Mouse (Mus musculus) intestine, embryonic 14.5 days (tissue): ENCODE measurements at regions not wholly inside any gene's neighbourhood (a gene's known extent, or its start where the extent isn't known, plus 50 kb on each side); places are given as distances from the start of the nearest gene placed in this dataset.
"Not testable (repeated sequence)": the region's sequence is repeated elsewhere in the genome, so short reads cannot be mapped to it uniquely, and the experiment has no call there.

Experiments
- ATAC-seq: fragments of 200-750 bp; cut with Nextera tagmentation; replicated peaks from 2 replicates; pipeline ENCODE4 v1.8.0; 2017; ENCODE audit warnings: low read depth, moderate number of reproducible peaks, moderate TSS enrichment, moderate library complexity; ENCODE audit not compliant: low FRiP score, low TSS enrichment
- DNase-seq: peaks from one replicate; pipeline ENCODE4 v3.0.0-alpha.2; 2018; ENCODE audit warnings: low spot score
- H3K27ac ChIP-seq: fragments of 300-500 bp; sonication (generic); 2 replicates; pipeline ENCODE4 v1.5.1; 2014; ENCODE audit warnings: low read depth, mild to moderate bottlenecking, control low read depth
- H3K27me3 ChIP-seq: fragments of 300-500 bp; sonication (generic); replicated peaks from 2 replicates; pipeline ENCODE4 v1.6.1; 2014; ENCODE audit warnings: low read length, control low read depth; ENCODE audit not compliant: control insufficient read depth, insufficient read depth
- H3K36me3 ChIP-seq: fragments of 300-500 bp; sonication (generic); 2 replicates; pipeline ENCODE4 v1.6.1; 2014; ENCODE audit warnings: low read length, control low read depth; ENCODE audit not compliant: control insufficient read depth, insufficient read depth
- H3K4me1 ChIP-seq: fragments of 300-500 bp; sonication (generic); replicated peaks from 2 replicates; pipeline ENCODE4 v1.6.1; 2014; ENCODE audit warnings: low read length, control low read depth, mixed read lengths; ENCODE audit not compliant: control insufficient read depth, insufficient read depth
- H3K4me2 ChIP-seq: fragments of 300-500 bp; sonication (generic); 2 replicates; pipeline ENCODE4 v1.6.1; 2014; ENCODE audit warnings: low read length
- H3K4me3 ChIP-seq: fragments of 300-500 bp; sonication (generic); 2 replicates; pipeline ENCODE4 v1.5.1; 2014; ENCODE audit warnings: low read depth, low read length, control low read depth, mixed read lengths
- H3K9ac ChIP-seq: fragments of 300-500 bp; sonication (generic); 2 replicates; pipeline ENCODE4 v1.6.1; 2014; ENCODE audit warnings: mild to moderate bottlenecking, low read length
- H3K9me3 ChIP-seq: fragments of 300-500 bp; sonication (generic); 2 replicates; pipeline ENCODE4 v1.6.1; 2016; ENCODE audit warnings: low read length, control low read depth; ENCODE audit not compliant: control insufficient read depth
- WGBS: fragments of 180-500 bp; shearing (Covaris S2); extraction: QIAGEN DNeasy Blood & Tissue Kit; methylation state at CpG from one replicate; pipeline ENCODE4 v1.1.7; 2014; 5-methylcytosine and 5-hydroxymethylcytosine counted together

DNA sequence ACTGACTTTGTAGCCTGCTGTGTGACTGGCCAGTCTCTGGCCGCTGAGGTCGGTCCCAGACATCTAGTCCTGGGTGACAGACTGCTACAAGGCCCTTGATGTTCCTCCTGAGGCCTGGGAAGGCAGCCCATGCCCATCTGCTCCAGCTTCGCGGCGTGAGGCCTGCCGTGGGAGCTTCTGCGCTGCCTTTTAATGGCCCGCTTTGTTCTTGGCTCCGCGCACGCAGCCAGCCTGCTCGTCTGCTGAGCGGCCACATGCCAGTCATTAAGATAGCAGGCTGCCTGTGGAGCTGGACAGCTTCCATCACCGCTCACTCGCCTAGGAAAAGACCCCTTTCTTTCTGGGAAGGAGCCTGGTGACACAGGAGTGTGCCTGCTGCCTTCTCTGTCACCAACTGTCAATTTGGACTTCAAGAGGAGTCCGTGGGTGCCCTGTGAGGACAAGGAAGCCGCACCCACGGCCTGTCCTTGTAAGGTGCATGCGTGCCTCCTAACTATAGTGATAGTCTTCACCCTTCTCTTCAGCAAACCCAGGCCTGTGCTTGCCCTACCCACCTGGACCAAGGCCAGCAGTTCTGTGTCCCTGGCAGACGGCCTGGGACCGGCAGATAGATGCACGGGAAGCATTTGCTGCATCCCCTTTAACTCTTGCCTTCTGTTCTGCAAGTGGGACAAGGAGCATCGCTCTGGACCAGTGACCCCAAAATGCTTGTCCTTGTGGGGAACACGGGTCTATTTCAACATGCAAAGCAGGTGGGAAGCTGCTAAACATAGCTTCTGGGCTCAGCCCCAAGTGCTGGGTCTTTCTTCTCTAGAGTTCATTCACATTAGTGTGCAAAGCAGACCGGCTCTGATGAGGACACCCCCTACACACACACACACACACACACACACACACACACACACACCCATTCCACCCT, 88.6 kb downstream of the Sik1 start:
- ATAC-seq (peak; percentile 45; the same call in 1 of the 2 replicates), DNase-seq (peak; percentile 69)
- H3K27me3 ChIP-seq, result no peaks in the 10 kb centered on the region
- peak overlapping the region; percentile 14; the same call in 1 of the 2 replicates for H3K9ac ChIP-seq
- no peaks in the 10 kb centered on the region for H3K9me3 ChIP-seq
- no peak overlapping the region for H3K4me3 ChIP-seq
- H3K36me3 ChIP-seq, result no peaks in the 10 kb centered on the region
- peak overlapping the region; percentile 73 for H3K27ac ChIP-seq
- 35% methylated on average over 25 of the region's 25 CpGs for WGBS
- H3K4me1 ChIP-seq, result peaks cover 10% of the 10 kb centered on the region; the same call in 1 of the 2 replicates
- H3K4me2 ChIP-seq, result peak overlapping the region; percentile 11

DNA sequence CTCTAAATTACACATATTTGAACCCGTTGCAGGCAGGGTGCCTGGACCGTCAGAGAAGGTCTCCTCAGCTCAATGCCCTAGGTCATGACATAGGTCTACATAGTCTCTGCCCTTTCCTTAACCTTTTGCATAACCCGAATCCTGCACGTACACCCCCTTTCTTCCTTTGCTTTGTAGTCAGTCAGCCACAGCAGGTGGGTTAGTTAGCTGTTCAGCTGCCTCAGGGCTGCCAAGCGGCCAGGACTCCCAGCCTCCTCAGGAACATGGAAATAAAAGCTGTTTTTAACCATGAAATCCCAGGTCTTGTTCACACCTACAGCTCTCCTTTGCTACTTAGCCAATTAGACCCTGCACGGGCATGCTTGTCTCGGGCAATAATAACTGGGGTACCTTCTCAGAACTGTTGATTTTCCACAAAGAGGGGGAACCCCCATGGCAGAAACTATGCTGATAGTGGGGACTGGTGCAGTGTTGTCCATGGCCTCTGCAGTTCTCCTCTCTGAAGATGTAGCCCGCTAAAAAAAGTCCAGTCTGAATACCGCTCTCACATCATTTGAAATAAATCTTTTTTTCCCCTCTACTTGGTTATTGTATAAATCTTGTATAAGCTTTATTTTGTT, 83.3 kb downstream of the Sik1 start:
- H3K4me2 ChIP-seq, result no peak overlapping the region
- DNase-seq, result no peak

GRCm38 (mm10) chr17:31773882-31774281, 81.7 kb downstream of the Sik1 start:
- not testable (repeated sequence) for H3K36me3 ChIP-seq, H3K4me3 ChIP-seq, H3K4me2 ChIP-seq, H3K9ac ChIP-seq, H3K27ac ChIP-seq, DNase-seq, H3K27me3 ChIP-seq, H3K9me3 ChIP-seq, ATAC-seq
- peaks cover 20% of the 10 kb centered on the region for H3K4me1 ChIP-seq

More for the DNA sequence above, 83.3 kb downstream of the Sik1 start:
- H3K9me3 ChIP-seq, result no peaks in the 10 kb centered on the region
- no peak for ATAC-seq
- WGBS, result 72% methylated on average over 9 of the region's 9 CpGs
- H3K27me3 ChIP-seq, result no peaks in the 10 kb centered on the region
- no peaks in the 10 kb centered on the region for H3K36me3 ChIP-seq
- H3K27ac ChIP-seq, result no peak overlapping the region
- H3K9ac ChIP-seq, result no peak overlapping the region
- no peak overlapping the region for H3K4me3 ChIP-seq
- H3K4me1 ChIP-seq, result peaks cover 10% of the 10 kb centered on the region

- WGBS, result 81% methylated on average over 5 of the region's 5 CpGs
- no peak for DNase-seq
- Histone ChIP-seq H3K27me3 (no peaks in the 10 kb centered on the region), H3K36me3 (no peaks in the 10 kb centered on the region), H3K4me1 (peaks cover 20% of the 10 kb centered on the region), H3K9ac (no peak overlapping the region), H3K9me3 (no peaks in the 10 kb centered on the region), H3K27ac (no peak overlapping the region), H3K4me3 (no peak overlapping the region), H3K4me2 (no peak overlapping the region)
- ATAC-seq, result no peak
These were observed 80.6 kb downstream of the Sik1 start for GRCm38 (mm10) chr17:31775037-31775436.

DNA sequence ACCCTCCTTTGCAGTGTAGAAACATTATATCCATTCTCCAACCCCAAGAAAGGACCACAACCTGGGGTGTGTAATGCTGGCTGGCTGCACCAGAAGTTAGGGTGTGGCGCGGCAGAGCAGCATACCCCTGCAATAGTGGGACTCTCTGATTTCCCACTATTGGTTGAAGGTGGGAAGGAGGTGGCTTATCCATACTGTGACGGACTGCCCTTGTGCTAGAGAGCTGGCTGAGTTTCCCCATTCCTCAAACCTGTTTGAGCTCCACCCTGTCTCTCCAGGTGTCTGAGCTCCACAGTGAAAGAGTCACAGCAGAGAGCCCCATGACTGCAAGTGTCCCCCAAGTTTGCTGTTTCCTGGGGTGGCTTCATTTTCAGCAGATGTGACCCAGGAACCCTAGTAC, 79.6 kb downstream of the Sik1 start:
- Histone ChIP-seq H3K36me3 (no peaks in the 10 kb centered on the region), H3K4me1 (peaks cover 20% of the 10 kb centered on the region), H3K27me3 (no peaks in the 10 kb centered on the region), H3K27ac (no peak overlapping the region), H3K4me2 (no peak overlapping the region), H3K9ac (no peak overlapping the region), H3K4me3 (no peak overlapping the region), H3K9me3 (no peaks in the 10 kb centered on the region)
- ATAC-seq, result no peak
- 88% methylated on average over 3 of the region's 3 CpGs for WGBS
- DNase-seq, result no peak

DNA sequence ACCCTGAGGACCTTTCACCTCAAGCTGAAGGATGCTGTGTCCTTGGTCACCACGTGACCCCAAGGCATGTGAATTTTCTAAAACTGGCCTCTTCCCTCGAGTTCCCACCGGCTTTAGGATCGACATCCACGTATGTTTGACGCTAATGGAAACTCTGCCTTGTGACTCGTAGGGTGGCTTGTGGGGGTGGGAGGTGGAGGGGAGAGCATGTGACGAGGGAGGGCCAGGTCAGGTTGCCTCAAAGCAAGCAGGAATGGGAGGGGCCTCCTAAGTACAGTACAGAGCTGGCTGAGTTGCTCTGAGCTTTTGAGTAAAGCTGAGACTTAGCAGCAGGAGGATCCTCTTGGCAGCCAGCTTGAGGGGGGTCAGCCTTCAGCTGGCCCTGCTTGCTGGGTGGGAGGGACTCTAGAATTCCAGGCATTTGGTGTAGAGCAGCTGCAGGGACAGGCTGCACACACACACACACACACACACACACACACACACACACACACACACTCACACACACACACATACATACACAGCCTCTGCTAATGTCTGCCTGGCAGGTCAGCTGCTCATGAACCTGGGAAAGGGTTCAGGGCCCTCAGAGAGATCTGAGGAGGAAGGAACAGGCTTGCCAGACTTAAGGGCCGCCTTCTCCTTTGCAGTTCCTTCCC, 78.5 kb downstream of the Sik1 start:
- DNase-seq (peak; percentile 73), ATAC-seq (peak; percentile 93)
- H3K4me3 ChIP-seq, result no peak overlapping the region
- peak overlapping the region; percentile 84 for H3K27ac ChIP-seq
- H3K9ac ChIP-seq, result no peak overlapping the region
- no peaks in the 10 kb centered on the region for H3K27me3 ChIP-seq
- WGBS, result 27% methylated on average over 9 of the region's 9 CpGs
- H3K9me3 ChIP-seq, result no peaks in the 10 kb centered on the region
- H3K4me2 ChIP-seq, result peak overlapping the region; percentile 15; the same call in 1 of the 2 replicates
- H3K4me1 ChIP-seq, result peaks cover 20% of the 10 kb centered on the region
- H3K36me3 ChIP-seq, result no peaks in the 10 kb centered on the region

DNA sequence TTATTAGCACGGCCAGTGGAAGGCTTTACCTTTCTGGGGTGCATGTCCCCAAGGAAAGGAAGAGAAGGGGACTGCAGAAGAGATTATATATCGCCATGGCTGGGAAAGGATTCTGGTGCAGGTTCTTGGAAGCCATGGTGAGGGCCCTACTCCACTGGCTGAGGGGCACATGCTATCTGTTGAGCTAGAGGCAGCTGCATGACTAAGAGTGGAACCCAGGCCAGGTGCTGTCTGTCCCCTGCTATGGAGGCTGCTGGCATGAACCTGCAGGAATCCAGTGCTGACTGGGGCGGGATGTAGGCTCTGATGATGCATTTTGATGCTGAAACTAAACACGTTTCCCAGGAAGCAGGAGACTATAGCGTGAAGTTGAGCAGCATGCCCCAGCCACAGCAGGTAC, 77.9 kb downstream of the Sik1 start:
- H3K4me2 ChIP-seq, result peak overlapping the region; percentile 15; the same call in 1 of the 2 replicates
- DNase-seq, result no peak
- ATAC-seq, result no peak

GRCm38 (mm10) chr17:31779466-31779865, 76.1 kb downstream of the Sik1 start:
- H3K9me3 ChIP-seq, result no peaks in the 10 kb centered on the region
- 59% methylated on average over 3 of the region's 3 CpGs for WGBS
- no peaks in the 10 kb centered on the region for H3K27me3 ChIP-seq
- no peak overlapping the region for H3K27ac ChIP-seq
- H3K4me2 ChIP-seq, result no peak overlapping the region
- DNase-seq (no peak), ATAC-seq (no peak)
- H3K4me1 ChIP-seq, result peaks cover 20% of the 10 kb centered on the region
- H3K4me3 ChIP-seq, result no peak overlapping the region
- no peak overlapping the region for H3K9ac ChIP-seq
- no peaks in the 10 kb centered on the region for H3K36me3 ChIP-seq

More for the DNA sequence above, 77.9 kb downstream of the Sik1 start:
- no peaks in the 10 kb centered on the region for H3K27me3 ChIP-seq
- no peak overlapping the region for H3K4me3 ChIP-seq
- peak overlapping the region; percentile 84 for H3K27ac ChIP-seq
- peaks cover 20% of the 10 kb centered on the region for H3K4me1 ChIP-seq
- no peaks in the 10 kb centered on the region for H3K9me3 ChIP-seq
- H3K36me3 ChIP-seq, result no peaks in the 10 kb centered on the region
- 56% methylated on average over 5 of the region's 5 CpGs for WGBS
- no peak overlapping the region for H3K9ac ChIP-seq
